Mouse (Mus musculus) brain, embryonic 14.5 days (tissue): ENCODE data around the gene Agl.

ENCODE experiments used
- CTCF ChIP-seq: fragments of 200-500 bp; IDR thresholded peaks from 2 replicates; pipeline ENCODE4 v1.5.1; 2012; ENCODE audit warnings: inconsistent platforms, mild to moderate bottlenecking, moderate library complexity, borderline replicate concordance; ENCODE audit not compliant: insufficient read depth, insufficient read length; ENCODE audit errors: extremely low read depth
- POLR2A ChIP-seq: fragments of 200-500 bp; IDR thresholded peaks from 2 replicates; pipeline ENCODE4 v1.6.1; 2012; ENCODE audit warnings: mild to moderate bottlenecking, inconsistent platforms, borderline replicate concordance; ENCODE audit not compliant: poor library complexity, insufficient read depth, insufficient read length, severe bottlenecking; ENCODE audit errors: extremely low read depth

- TF ChIP-seq POLR2A: no peak
- no peak for TF ChIP-seq CTCF
Measured at GRCm38 (mm10) chr3:116829274-116829920, 21.4 kb upstream of the Agl start.
